Mouse (Mus musculus) kidney, adult 2 months (tissue): ENCODE measurements at regions not wholly inside any gene's neighbourhood (a gene's known extent, or its start where the extent isn't known, plus 50 kb on each side); places are given as distances from the start of the nearest gene placed in this dataset.

Experiments
- CTCF ChIP-seq: fragments of 200-500 bp; conservative IDR thresholded peaks from 2 replicates; pipeline ENCODE4 v1.5.1; 2011; ENCODE audit warnings: low read depth, mild to moderate bottlenecking, control low read depth, low read length, moderate library complexity, mixed read lengths; ENCODE audit not compliant: insufficient read depth, insufficient read length
- POLR2A ChIP-seq: fragments of 200-500 bp; IDR thresholded peaks from one replicate; pipeline ENCODE4 v1.6.1; 2011; ENCODE audit warnings: low read depth, low read length, control low read depth

DNA sequence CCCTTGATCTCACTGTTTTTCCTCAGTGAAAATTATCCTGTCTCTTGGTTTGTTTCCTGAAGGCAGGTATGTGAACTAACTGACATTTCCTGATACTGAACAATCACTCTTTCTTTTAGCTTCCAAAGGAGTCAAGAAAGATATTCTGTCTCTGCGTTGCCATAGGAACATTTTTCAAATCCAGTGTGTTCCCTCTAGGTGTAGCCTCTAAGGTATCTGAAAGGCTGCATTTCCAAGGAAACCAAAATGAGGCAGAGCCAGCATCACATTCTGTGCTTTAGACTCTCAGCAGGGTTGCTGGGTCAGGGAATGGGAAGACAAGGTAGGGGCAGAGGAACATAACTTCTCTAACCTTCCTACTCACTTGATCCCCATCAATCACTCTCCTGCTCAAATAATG lies 411.2 kb upstream of the Cldn34d start:
- TF ChIP-seq POLR2A (no peak), CTCF (no peak)
